Comparison of ENCODE assay signal across 8 mouse cellular contexts in the genomic region with DNA sequence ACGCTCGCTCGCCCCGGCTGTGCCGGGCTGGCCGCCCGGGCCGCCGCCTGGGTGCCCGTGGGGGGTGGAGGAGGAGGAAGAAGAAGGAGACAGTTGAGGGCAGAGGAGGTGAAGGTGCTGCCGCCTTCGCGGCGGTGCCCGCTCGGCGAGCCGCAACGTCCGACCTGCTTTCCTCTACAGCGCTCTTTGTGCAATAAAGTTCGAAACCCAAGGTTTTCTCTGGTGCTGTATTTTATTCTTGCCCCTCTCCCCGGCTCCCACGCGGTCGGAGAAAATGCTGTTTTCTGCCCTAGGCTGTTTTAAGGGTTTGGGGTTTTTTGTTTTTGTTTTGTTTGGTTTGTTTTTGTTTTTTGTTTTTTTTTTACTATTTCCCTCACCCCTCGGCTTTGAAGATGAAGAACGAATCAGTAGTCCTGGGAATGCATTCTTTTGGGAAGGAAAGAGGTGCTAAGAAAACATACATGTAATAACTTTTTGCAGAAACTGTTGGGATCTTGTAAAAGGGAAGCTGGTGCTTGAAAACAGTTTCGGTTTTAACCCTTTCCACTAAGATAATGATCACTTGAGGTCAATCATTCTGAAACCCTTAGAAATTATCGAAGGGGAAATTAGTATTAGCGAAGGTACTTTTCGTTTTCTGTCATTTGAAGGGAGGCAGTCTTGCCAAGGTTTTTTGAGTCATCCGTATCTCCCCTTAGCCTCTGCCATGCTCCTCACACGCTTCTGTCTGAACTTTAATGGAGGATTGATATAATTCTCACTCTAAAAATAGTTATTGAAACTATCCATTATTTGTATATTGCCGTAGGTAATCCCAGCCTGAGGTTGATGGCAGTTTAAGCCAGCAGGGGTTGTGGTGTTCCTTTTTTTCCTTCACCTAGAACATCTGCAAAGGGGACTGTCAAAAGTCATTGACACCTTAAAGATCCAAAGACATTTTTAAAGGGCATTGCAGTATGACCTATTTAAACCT. TPM values are rescaled to one million over a fixed set of nuclear protein-coding genes. Genes with fewer than 3 reads are reported as not detected.
A peak's percentile ranks its signal among the peaks of the same experiment; 100 is the strongest.
DNase-seq lines count a peak whose midpoint lies in the region; ATAC-seq lines count a peak whose summit lies in the region.

No protein-coding gene starts in this region.

- H3K27me3 ChIP-seq in megakaryocyte, embryonic 14.5 days (replicated peaks) = no peaks in the 10 kb centered on the region
- H3K27me3 ChIP-seq in intestine, embryonic 16.5 days (replicated peaks; ENCODE audit: control insufficient read depth, insufficient read depth, low read length) = no peaks in the 10 kb centered on the region
- no peaks in the 10 kb centered on the region for H3K27me3 ChIP-seq in liver, embryonic 11.5 days (replicated peaks; ENCODE audit: control insufficient read depth, insufficient read depth, low read length)
- H3K27me3 ChIP-seq in stomach, embryonic 15.5 days (replicated peaks) = no peaks in the 10 kb centered on the region

- peak overlapping the region; percentile 98 for H3K4me3 ChIP-seq in megakaryocyte, embryonic 14.5 days (replicated peaks)
- H3K4me3 ChIP-seq in intestine, embryonic 16.5 days (ENCODE audit: low read length) = peak overlapping the region; percentile 92
- peak overlapping the region; percentile 90 for H3K4me3 ChIP-seq in liver, embryonic 11.5 days (ENCODE audit: low read depth, low read length)
- peak overlapping the region; percentile 85 for H3K4me3 ChIP-seq in stomach, embryonic 15.5 days (replicated peaks)

- peak overlapping the region; percentile 77 for H3K4me2 ChIP-seq in intestine, embryonic 16.5 days (ENCODE audit: low read depth, low read length)
- peak overlapping the region; percentile 91 for H3K4me2 ChIP-seq in liver, embryonic 11.5 days
- peak overlapping the region; percentile 57 for H3K4me2 ChIP-seq in stomach, embryonic 15.5 days

- peak; percentile 63 for DNase-seq in cerebellum, postnatal 14 days
- peak; percentile 61 for DNase-seq in gastrocnemius, postnatal 25 days
- peak; percentile 59 for DNase-seq in liver, embryonic 11.5 days (ENCODE audit: low spot score)
- DNase-seq in natural killer cell, adult 2 months (ENCODE audit: low spot score in 2 of 2) = peak; percentile 47 to 49

- peaks cover 10% of the 10 kb centered on the region for H3K36me3 ChIP-seq in megakaryocyte, embryonic 14.5 days (replicated peaks; ENCODE audit: low read length)
- H3K36me3 ChIP-seq in intestine, embryonic 16.5 days (ENCODE audit: control insufficient read depth, insufficient read depth, low read length) = no peaks in the 10 kb centered on the region
- no peaks in the 10 kb centered on the region for H3K36me3 ChIP-seq in liver, embryonic 11.5 days (ENCODE audit: control insufficient read depth, insufficient read depth, low read length)
- H3K36me3 ChIP-seq in stomach, embryonic 15.5 days = no peaks in the 10 kb centered on the region

- H3K27ac ChIP-seq in intestine, embryonic 16.5 days (ENCODE audit: low read length) = peak overlapping the region; percentile 100
- H3K27ac ChIP-seq in liver, embryonic 11.5 days (ENCODE audit: low read depth, low read length) = peak overlapping the region; percentile 99
- peak overlapping the region; percentile 100 for H3K27ac ChIP-seq in stomach, embryonic 15.5 days

- under 1% methylated on average over 30 of the region's 35 CpGs for whole genome bisulfite sequencing in intestine, embryonic 16.5 days
- WGBS in liver, embryonic 11.5 days = under 1% methylated on average over 31 of the region's 35 CpGs
- under 1% methylated on average over 35 of the region's 35 CpGs for WGBS in stomach, embryonic 15.5 days

- no peaks in the 10 kb centered on the region for H3K9me3 ChIP-seq in megakaryocyte, embryonic 14.5 days
- no peaks in the 10 kb centered on the region for H3K9me3 ChIP-seq in intestine, embryonic 16.5 days (ENCODE audit: control insufficient read depth, low read length)
- H3K9me3 ChIP-seq in liver, embryonic 11.5 days (ENCODE audit: control insufficient read depth, low read length) = no peaks in the 10 kb centered on the region
- no peaks in the 10 kb centered on the region for H3K9me3 ChIP-seq in stomach, embryonic 15.5 days

- H3K9ac ChIP-seq in intestine, embryonic 16.5 days (ENCODE audit: low read depth, low read length) = peak overlapping the region; percentile 99
- H3K9ac ChIP-seq in liver, embryonic 11.5 days (ENCODE audit: low read depth, low read length) = peak overlapping the region; percentile 98
- H3K9ac ChIP-seq in stomach, embryonic 15.5 days = peak overlapping the region; percentile 99

- ATAC-seq in megakaryocyte, adult 5-6 weeks (ENCODE audit: poor library complexity, severe bottlenecking) = no peak; the same call in 1 of the 2 replicates
- no peak for ATAC-seq in intestine, embryonic 16.5 days
- ATAC-seq in liver, embryonic 11.5 days (replicated peaks; ENCODE audit: low FRiP score) = peak; percentile 1; the same call in 1 of the 2 replicates
- no peak for ATAC-seq in stomach, embryonic 15.5 days (ENCODE audit: insufficient read depth, low FRiP score, low read depth)

- peaks cover 55% of the 10 kb centered on the region for H3K4me1 ChIP-seq in megakaryocyte, embryonic 14.5 days
- peaks cover 13% of the 10 kb centered on the region for H3K4me1 ChIP-seq in intestine, embryonic 16.5 days (ENCODE audit: control insufficient read depth, insufficient read depth, low read length)
- H3K4me1 ChIP-seq in liver, embryonic 11.5 days (replicated peaks; ENCODE audit: control insufficient read depth, insufficient read depth, low read length) = peaks cover 13% of the 10 kb centered on the region; the same call in 1 of the 2 replicates
- H3K4me1 ChIP-seq in stomach, embryonic 15.5 days = peaks cover 9% of the 10 kb centered on the region

RNA-seq across cellular contexts. Expression of a gene that starts 1.3 kb away (rescaled TPM):
- polyA plus RNA-seq in megakaryocyte, embryonic 14.5 days (2012; ENCODE audit: insufficient read depth, low replicate concordance) = 1.7 and 2.1 TPM in 2 replicates
- 58.0 and 76.6 TPM in 2 replicates for total RNA-seq in megakaryocyte, adult 5-6 weeks (2015)
- total RNA-seq in megakaryocyte, adult 5-6 weeks (2017) = 85.9 and 88.6 TPM in 2 replicates
- total RNA-seq in gastrocnemius, postnatal 25 days (2021) = 10 to 100 TPM; 18.9 to 20.7 TPM
- polyA plus RNA-seq in intestine, embryonic 16.5 days (2015; fragmentation: Nextera tagmentation; extraction: Ambion mirVana) = 19.7 and 20.1 TPM in 2 replicates
- polyA plus RNA-seq in liver, embryonic 11.5 days (2014; fragmentation: Nextera tagmentation; extraction: Ambion mirVana) = 31.4 and 32.4 TPM in 2 replicates
- polyA plus RNA-seq in stomach, embryonic 15.5 days (2015; fragmentation: Nextera tagmentation; extraction: Ambion mirVana) = 27.2 and 27.5 TPM in 2 replicates
